30 mouse cellular contexts compared by ENCODE assay signal in the genomic region with DNA sequence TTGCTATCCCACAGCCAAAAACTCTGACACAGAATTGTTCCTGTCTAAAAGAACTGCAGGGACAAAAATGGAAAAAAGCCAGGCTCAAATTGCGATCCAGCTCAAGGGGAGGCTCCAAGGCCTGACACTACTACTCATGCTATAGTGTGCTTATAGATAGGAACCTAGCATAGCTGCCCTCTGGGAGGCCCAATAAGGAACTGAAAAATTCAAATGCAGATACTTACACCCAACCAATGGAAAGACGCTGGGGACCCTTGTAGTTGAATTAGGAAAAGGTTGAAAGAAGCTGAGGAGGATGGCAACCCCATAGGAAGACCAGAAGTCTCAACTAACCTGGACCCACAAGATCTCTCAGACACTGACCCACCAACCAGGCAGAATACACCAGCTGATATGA. TPM values are rescaled to one million over a fixed set of nuclear protein-coding genes. Genes with fewer than 3 reads are reported as not detected.
"Had no signal": no experiment of that assay in that cellular context is flagged by ENCODE, and none has a peak within 500 bp of the region (broad histone marks: within the 10 kb centered on the region; RNA-seq: fewer than 3 reads in every experiment).

No protein-coding gene starts in this region.

- ATAC-seq: forebrain, embryonic 13.5 days; forebrain, embryonic 14.5 days; forebrain, embryonic 15.5 days; forebrain, embryonic 16.5 days; forebrain, postnatal 0 days had no signal

- H3K4me2 ChIP-seq: embryonic facial prominence, embryonic 12.5 days; embryonic facial prominence, embryonic 13.5 days; embryonic facial prominence, embryonic 15.5 days; forebrain, embryonic 12.5 days; forebrain, embryonic 13.5 days; forebrain, embryonic 15.5 days had no signal

- DNase-seq: cerebellum, adult 8-10 months; cerebellum, adult 9-10 months; cerebellum, adult 9-11 months; cerebellum, postnatal 10 days; cerebellum, postnatal 14 days; cerebellum, postnatal 25 days; cerebellum, postnatal 36 days; embryo, embryonic 11 days; forebrain, postnatal 0 days; gastrocnemius, adult 2 months; gastrocnemius, postnatal 10 days; gastrocnemius, postnatal 14 days; gastrocnemius, postnatal 25 days; gastrocnemius, postnatal 36 days; heart, adult 11 months; heart, adult 18-20 months; heart, adult 2 months had no signal

- H3K27ac ChIP-seq: embryonic facial prominence, embryonic 10.5 days; embryonic facial prominence, embryonic 12.5 days; embryonic facial prominence, embryonic 13.5 days; embryonic facial prominence, embryonic 15.5 days; forebrain, embryonic 10.5 days; forebrain, embryonic 12.5 days; forebrain, embryonic 13.5 days; forebrain, embryonic 15.5 days; gastrocnemius, adult 2 months; heart, adult 2 months had no signal

- H3K4me3 ChIP-seq: embryonic facial prominence, embryonic 10.5 days; embryonic facial prominence, embryonic 12.5 days; embryonic facial prominence, embryonic 13.5 days; embryonic facial prominence, embryonic 15.5 days; erythroblast, embryonic 14.5 days; forebrain, embryonic 10.5 days; forebrain, embryonic 12.5 days; forebrain, embryonic 13.5 days; forebrain, embryonic 15.5 days; gastrocnemius, adult 2 months; heart, adult 2 months had no signal

- H3K9me3 ChIP-seq: embryonic facial prominence, embryonic 10.5 days; embryonic facial prominence, embryonic 12.5 days; embryonic facial prominence, embryonic 13.5 days; embryonic facial prominence, embryonic 15.5 days; forebrain, embryonic 10.5 days; forebrain, embryonic 12.5 days; forebrain, embryonic 13.5 days; forebrain, embryonic 15.5 days had no signal

- H3K36me3 ChIP-seq: embryonic facial prominence, embryonic 10.5 days; embryonic facial prominence, embryonic 12.5 days; embryonic facial prominence, embryonic 13.5 days; embryonic facial prominence, embryonic 15.5 days; forebrain, embryonic 10.5 days; forebrain, embryonic 12.5 days; forebrain, embryonic 15.5 days had no signal

- H3K27me3 ChIP-seq: embryonic facial prominence, embryonic 12.5 days; embryonic facial prominence, embryonic 13.5 days; embryonic facial prominence, embryonic 15.5 days; forebrain, embryonic 12.5 days; forebrain, embryonic 13.5 days; forebrain, embryonic 15.5 days had no signal

- H3K4me1 ChIP-seq: embryonic facial prominence, embryonic 10.5 days; embryonic facial prominence, embryonic 12.5 days; embryonic facial prominence, embryonic 13.5 days; embryonic facial prominence, embryonic 15.5 days; forebrain, embryonic 12.5 days; forebrain, embryonic 13.5 days; forebrain, embryonic 15.5 days had no signal

- H3K9ac ChIP-seq: embryonic facial prominence, embryonic 12.5 days; embryonic facial prominence, embryonic 13.5 days; embryonic facial prominence, embryonic 15.5 days; forebrain, embryonic 12.5 days; forebrain, embryonic 13.5 days; forebrain, embryonic 15.5 days; forebrain, postnatal 0 days had no signal

RNA-seq across cellular contexts. Expression of gene Me3, which starts 36.4 kb away (rescaled TPM):
- total RNA-seq: common myeloid progenitor, adult 5-6 weeks; granulocyte monocyte progenitor cell, adult 5-6 weeks had no signal
- polyA plus RNA-seq: erythroblast, embryonic 14.5 days had no signal
